Mouse (Mus musculus): ENCODE results near the gene Slc16a12.
"Not testable (repeated sequence)": the region's sequence is repeated elsewhere in the genome, so short reads cannot be mapped to it uniquely, and the experiment has no call there.

The Slc16a12 gene

GRCm38 (mm10) chr19:34666127-34666526 lies 81.0 kb downstream of the Slc16a12 start:
- DNase-seq (ENCODE audit: low spot score): peak; percentile 81

GRCm38 (mm10) chr19:34662740-34663139 lies 84.3 kb downstream of the Slc16a12 start:
- DNase-seq (ENCODE audit: low spot score): no peak

- DNase-seq (ENCODE audit: low spot score): peak; percentile 77
Measured at GRCm38 (mm10) chr19:34662067-34662507, 85.0 kb downstream of the Slc16a12 start.

- DNase-seq (ENCODE audit: low spot score): no peak
Measured at GRCm38 (mm10) chr19:34656511-34657298, 90.4 kb downstream of the Slc16a12 start.

GRCm38 (mm10) chr19:34655227-34655805 lies 91.8 kb downstream of the Slc16a12 start:
- DNase-seq (ENCODE audit: low spot score): no peak

GRCm38 (mm10) chr19:34650997-34651396 lies 96.1 kb downstream of the Slc16a12 start:
- no peak for DNase-seq (ENCODE audit: low spot score)

GRCm38 (mm10) chr19:34650276-34650675 lies 96.8 kb downstream of the Slc16a12 start:
- DNase-seq (ENCODE audit: low spot score): no peak

GRCm38 (mm10) chr19:34647630-34648029 lies 99.5 kb downstream of the Slc16a12 start:
- not testable (repeated sequence) for DNase-seq (ENCODE audit: low spot score)

- DNase-seq (ENCODE audit: low spot score): no peak
Measured at GRCm38 (mm10) chr19:34642616-34643015, 104.5 kb downstream of the Slc16a12 start.

- DNase-seq (ENCODE audit: low spot score): peak; percentile 64
Measured at GRCm38 (mm10) chr19:34640623-34641022, 106.5 kb downstream of the Slc16a12 start, which contains the start of the genes Ifit1bl2 and Ifit1. Gene Ifit1bl2 (minus strand): TSS chr19:34640743. Gene Ifit1 (plus strand): TSS chr19:34640871.

GRCm38 (mm10) chr19:34636933-34637557 lies 110.0 kb downstream of the Slc16a12 start:
- DNase-seq (ENCODE audit: low spot score): peak; percentile 83

- no peak for DNase-seq (ENCODE audit: low spot score)
Measured at GRCm38 (mm10) chr19:34633484-34633883, 113.6 kb downstream of the Slc16a12 start.

- no peak for DNase-seq (ENCODE audit: low spot score)
Measured at GRCm38 (mm10) chr19:34631487-34631886, 115.6 kb downstream of the Slc16a12 start.

GRCm38 (mm10) chr19:34627496-34627895 lies 119.6 kb downstream of the Slc16a12 start:
- no peak for DNase-seq (ENCODE audit: low spot score)

- DNase-seq (ENCODE audit: low spot score): no peak
Measured at GRCm38 (mm10) chr19:34624663-34625062, 122.4 kb downstream of the Slc16a12 start.

GRCm38 (mm10) chr19:34623781-34624180 lies 123.3 kb downstream of the Slc16a12 start:
- no peak for DNase-seq (ENCODE audit: low spot score)

- no peak for DNase-seq (ENCODE audit: low spot score)
Measured at GRCm38 (mm10) chr19:34620871-34621270, 126.2 kb downstream of the Slc16a12 start.

Measured in adipocyte (in vitro differentiated cells).